Mouse (Mus musculus): ENCODE measurements at regions not wholly inside any gene's neighbourhood (a gene's known extent, or its start where the extent isn't known, plus 50 kb on each side); places are given as distances from the start of the nearest gene placed in this dataset.
"Not testable (repeated sequence)": the region's sequence is repeated elsewhere in the genome, so short reads cannot be mapped to it uniquely, and the experiment has no call there.

GRCm38 (mm10) chr6:73676979-73677378, 207.5 kb upstream of the 4931417E11Rik start:
- peak; percentile 93 for ATAC-seq (ENCODE audit: low TSS enrichment)

GRCm38 (mm10) chr6:73669401-73669800, 199.9 kb upstream of the 4931417E11Rik start:
- no peak for ATAC-seq (ENCODE audit: low TSS enrichment)

- ATAC-seq (ENCODE audit: low TSS enrichment), result peak; percentile 80
Measured at GRCm38 (mm10) chr6:73658988-73659387, 189.5 kb upstream of the 4931417E11Rik start.

GRCm38 (mm10) chr6:73645378-73645777, 175.9 kb upstream of the 4931417E11Rik start:
- peak; percentile 53 for ATAC-seq (ENCODE audit: low TSS enrichment)

GRCm38 (mm10) chr6:73644778-73645267, 175.4 kb upstream of the 4931417E11Rik start:
- ATAC-seq (ENCODE audit: low TSS enrichment), result peak; percentile 94

GRCm38 (mm10) chr6:73628600-73628999, 159.1 kb upstream of the 4931417E11Rik start:
- no peak for ATAC-seq (ENCODE audit: low TSS enrichment)

GRCm38 (mm10) chr6:73626451-73626850, 157.0 kb upstream of the 4931417E11Rik start:
- ATAC-seq (ENCODE audit: low TSS enrichment), result no peak

GRCm38 (mm10) chr6:73624211-73624610, 154.7 kb upstream of the 4931417E11Rik start:
- ATAC-seq (ENCODE audit: low TSS enrichment), result no peak

- no peak for ATAC-seq (ENCODE audit: low TSS enrichment)
Measured at GRCm38 (mm10) chr6:73621839-73622426, 152.5 kb upstream of the 4931417E11Rik start.

GRCm38 (mm10) chr6:73612266-73612665, 142.8 kb upstream of the 4931417E11Rik start:
- ATAC-seq (ENCODE audit: low TSS enrichment), result no peak

GRCm38 (mm10) chr6:73611839-73612238, 142.4 kb upstream of the 4931417E11Rik start:
- ATAC-seq (ENCODE audit: low TSS enrichment), result no peak

- ATAC-seq (ENCODE audit: low TSS enrichment), result no peak
Measured at GRCm38 (mm10) chr6:73610048-73610624, 140.7 kb upstream of the 4931417E11Rik start.

GRCm38 (mm10) chr6:73587686-73588085, 118.2 kb upstream of the 4931417E11Rik start:
- ATAC-seq (ENCODE audit: low TSS enrichment), result no peak; the same call in 1 of the 2 replicates

GRCm38 (mm10) chr6:73576708-73577107, 107.2 kb upstream of the 4931417E11Rik start:
- ATAC-seq (ENCODE audit: low TSS enrichment), result peak; percentile 90

GRCm38 (mm10) chr6:73560000-73560399, 90.5 kb upstream of the 4931417E11Rik start:
- ATAC-seq (ENCODE audit: low TSS enrichment), result no peak

- no peak for ATAC-seq (ENCODE audit: low TSS enrichment)
Measured at GRCm38 (mm10) chr6:73530559-73530958, 61.1 kb upstream of the 4931417E11Rik start.

- no peak for ATAC-seq (ENCODE audit: low TSS enrichment)
Measured at GRCm38 (mm10) chr6:73530098-73530497, 60.6 kb upstream of the 4931417E11Rik start.

GRCm38 (mm10) chr6:73523658-73524057, 54.2 kb upstream of the 4931417E11Rik start:
- ATAC-seq (ENCODE audit: low TSS enrichment), result no peak

- not testable (repeated sequence) for ATAC-seq (ENCODE audit: low TSS enrichment)
Measured at GRCm38 (mm10) chr6:73519894-73520293, 50.4 kb upstream of the 4931417E11Rik start.
